ENCODE assay signal across 19 mouse cellular contexts in the genomic region with DNA sequence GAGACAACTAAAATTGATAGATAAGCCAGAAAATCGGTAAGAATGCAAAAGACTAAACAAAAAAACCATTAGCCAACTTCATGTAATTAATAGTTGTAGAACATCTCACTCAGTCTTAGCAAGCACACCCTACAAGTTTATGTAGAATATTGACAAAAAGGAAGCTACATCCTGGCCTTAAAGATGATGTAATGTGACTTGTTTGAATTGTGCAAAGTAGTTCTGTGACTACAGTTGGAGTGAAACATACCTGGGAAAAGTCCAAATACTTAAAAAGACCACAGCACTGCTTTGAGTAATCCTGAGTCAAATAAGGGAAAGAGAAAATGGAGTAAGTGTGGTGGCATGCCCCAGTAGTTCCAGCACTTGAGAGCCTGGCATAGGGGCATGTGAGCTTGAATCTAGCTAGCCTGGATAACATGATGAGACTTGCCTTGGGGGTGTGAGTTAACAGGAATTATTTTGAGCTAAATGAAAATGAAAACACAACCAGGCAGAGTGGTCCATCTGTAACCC.
"Had no signal": no experiment of that assay in that cellular context is flagged by ENCODE, and none has a peak within 500 bp of the region (broad histone marks: within the 10 kb centered on the region; RNA-seq: fewer than 3 reads in every experiment).

No protein-coding gene starts in this region.

- DNase-seq: kidney, adult 2 months; kidney, postnatal 36 days; layer of hippocampus, postnatal 36 days; lung, embryonic 14.5 days; lung, postnatal 10 days; lung, postnatal 4 days; right cerebral cortex, adult 18-20 months; right cerebral cortex, postnatal 14 days; right cerebral cortex, postnatal 4 days; thymus, postnatal 25 days had no signal

- H3K4me1 ChIP-seq: midbrain, embryonic 15.5 days; neural tube, embryonic 12.5 days; neural tube, embryonic 15.5 days had no signal

- ATAC-seq: midbrain, embryonic 15.5 days had no signal

- H3K27me3 ChIP-seq: liver, embryonic 15.5 days; midbrain, embryonic 12.5 days; midbrain, embryonic 15.5 days; neural tube, embryonic 12.5 days; neural tube, embryonic 15.5 days had no signal

- H3K9me3 ChIP-seq: liver, embryonic 15.5 days; midbrain, embryonic 12.5 days; midbrain, embryonic 15.5 days; neural tube, embryonic 12.5 days; neural tube, embryonic 15.5 days had no signal

- H3K4me3 ChIP-seq: left cerebral cortex, adult 2 months; liver, embryonic 15.5 days; midbrain, embryonic 12.5 days; midbrain, embryonic 15.5 days; neural tube, embryonic 12.5 days; neural tube, embryonic 15.5 days had no signal

- H3K4me2 ChIP-seq: liver, embryonic 11.5 days; liver, embryonic 15.5 days; lung, embryonic 14.5 days; midbrain, embryonic 12.5 days; midbrain, embryonic 15.5 days; neural tube, embryonic 12.5 days; neural tube, embryonic 15.5 days had no signal

- H3K36me3 ChIP-seq: liver, embryonic 15.5 days; midbrain, embryonic 12.5 days; midbrain, embryonic 15.5 days; neural tube, embryonic 12.5 days; neural tube, embryonic 15.5 days had no signal

- H3K27ac ChIP-seq: kidney, postnatal 0 days; left cerebral cortex, adult 2 months; liver, embryonic 15.5 days; midbrain, embryonic 12.5 days; midbrain, embryonic 15.5 days; neural tube, embryonic 12.5 days; neural tube, embryonic 15.5 days; stomach, postnatal 0 days had no signal

- H3K9ac ChIP-seq: liver, embryonic 15.5 days; lung, embryonic 14.5 days; midbrain, embryonic 12.5 days; midbrain, embryonic 15.5 days; neural tube, embryonic 12.5 days; neural tube, embryonic 15.5 days had no signal
